Mouse (Mus musculus) neural tube, embryonic 14.5 days (tissue): ENCODE results near the gene Ddx42. TPM values are rescaled to one million over a fixed set of nuclear protein-coding genes. Genes with fewer than 3 reads are reported as not detected.

Experiments used
- ATAC-seq: fragments of 200-750 bp; cut with Nextera tagmentation; 2 replicates; pipeline ENCODE4 v1.8.0; 2017; ENCODE audit warnings: low read depth, mild to moderate bottlenecking, moderate TSS enrichment, moderate library complexity
- H3K27ac ChIP-seq: fragments of 300-500 bp; sonication (generic); 2 replicates; pipeline ENCODE4 v1.5.1; 2014; ENCODE audit warnings: low read depth, mild to moderate bottlenecking, control low read depth, low read length, moderate library complexity, mixed read lengths
- H3K27me3 ChIP-seq: fragments of 300-500 bp; sonication (generic); 2 replicates; pipeline ENCODE4 v1.6.1; 2014; ENCODE audit warnings: low read length; ENCODE audit not compliant: control insufficient read depth, insufficient read depth
- H3K36me3 ChIP-seq: fragments of 300-500 bp; sonication (generic); 2 replicates; pipeline ENCODE4 v1.6.1; 2014; ENCODE audit warnings: low read length, mixed read lengths; ENCODE audit not compliant: control insufficient read depth, insufficient read depth
- H3K4me1 ChIP-seq: fragments of 300-500 bp; sonication (generic); 2 replicates; pipeline ENCODE4 v1.6.1; 2014; ENCODE audit warnings: low read length; ENCODE audit not compliant: control insufficient read depth, insufficient read depth
- H3K4me2 ChIP-seq: fragments of 300-500 bp; sonication (generic); 2 replicates; pipeline ENCODE4 v1.6.1; 2014; ENCODE audit warnings: mild to moderate bottlenecking, low read depth, low read length, control low read depth
- H3K4me3 ChIP-seq: fragments of 300-500 bp; sonication (generic); 2 replicates; pipeline ENCODE4 v1.5.1; 2014; ENCODE audit warnings: low read depth, low read length, control low read depth, mixed read lengths
- H3K9ac ChIP-seq: fragments of 300-500 bp; sonication (generic); replicated peaks from 2 replicates; pipeline ENCODE4 v1.6.1; 2014; ENCODE audit warnings: low read depth, mild to moderate bottlenecking, control low read depth, low read length, mixed read lengths
- H3K9me3 ChIP-seq: fragments of 300-500 bp; sonication (generic); 2 replicates; pipeline ENCODE4 v1.6.1; 2016; ENCODE audit warnings: low read length; ENCODE audit not compliant: control insufficient read depth
- WGBS: fragments of 180-500 bp; shearing (Covaris S2); extraction: QIAGEN DNeasy Blood & Tissue Kit; methylation state at CpG from one replicate; pipeline ENCODE4 v1.1.7; 2014; 5-methylcytosine and 5-hydroxymethylcytosine counted together
- polyA plus RNA-seq: library from polyadenylated mRNA; unstranded; fragments of >200 nt; fragmentation: Nextera tagmentation; extraction: Ambion mirVana; gene quantifications from 2 replicates; pipeline ENCODE4 v1.2.1, GENCODE M21; 2014

The Ddx42 gene
- polyA plus RNA-seq, 1 experiment from 2014 or later, result 73.2 TPM

GRCm38 (mm10) chr11:106256775-106257174 lies 40.0 kb downstream of the Ddx42 start:
- no peak for ATAC-seq
- no peak overlapping the region for H3K27ac ChIP-seq
- H3K27me3 ChIP-seq, result no peaks in the 10 kb centered on the region
- H3K9ac ChIP-seq, result peak overlapping the region; percentile 67; the same call in 1 of the 2 replicates
- peak overlapping the region; percentile 89 for H3K4me2 ChIP-seq
- peaks cover 15% of the 10 kb centered on the region for H3K4me1 ChIP-seq
- H3K4me3 ChIP-seq, result peak overlapping the region; percentile 68
- no peaks in the 10 kb centered on the region for H3K9me3 ChIP-seq
- WGBS, result 78% methylated on average over 5 of the region's 5 CpGs
- H3K36me3 ChIP-seq, result peaks cover 19% of the 10 kb centered on the region

- Histone ChIP-seq H3K27me3 (no peaks in the 10 kb centered on the region), H3K4me2 (no peak overlapping the region), H3K27ac (no peak overlapping the region), H3K36me3 (peaks cover 45% of the 10 kb centered on the region), H3K4me3 (no peak overlapping the region), H3K4me1 (peaks cover 8% of the 10 kb centered on the region; the same call in 1 of the 2 replicates), H3K9me3 (no peaks in the 10 kb centered on the region), H3K9ac (no peak overlapping the region)
- 88% methylated on average over 14 of the region's 14 CpGs for WGBS
- no peak for ATAC-seq
Observed at GRCm38 (mm10) chr11:106260826-106261450, 44.2 kb downstream of the Ddx42 start.

- H3K27me3 ChIP-seq, result no peaks in the 10 kb centered on the region
- no peak overlapping the region for H3K4me2 ChIP-seq
- H3K36me3 ChIP-seq, result peaks cover 45% of the 10 kb centered on the region
- peaks cover 20% of the 10 kb centered on the region for H3K4me1 ChIP-seq
- no peak overlapping the region for H3K27ac ChIP-seq
- no peak overlapping the region for H3K4me3 ChIP-seq
- H3K9me3 ChIP-seq, result no peaks in the 10 kb centered on the region
- 93% methylated on average over 9 of the region's 9 CpGs for WGBS
- no peak overlapping the region for H3K9ac ChIP-seq
- no peak for ATAC-seq
Observed at GRCm38 (mm10) chr11:106263963-106264362, 47.2 kb downstream of the Ddx42 start.

GRCm38 (mm10) chr11:106264988-106265387 lies 48.3 kb downstream of the Ddx42 start:
- Histone ChIP-seq H3K4me2 (no peak overlapping the region), H3K27ac (no peak overlapping the region), H3K4me1 (peaks cover 24% of the 10 kb centered on the region), H3K4me3 (no peak overlapping the region), H3K9ac (no peak overlapping the region), H3K36me3 (peaks cover 45% of the 10 kb centered on the region), H3K9me3 (no peaks in the 10 kb centered on the region), H3K27me3 (no peaks in the 10 kb centered on the region)
- 94% methylated on average over 15 of the region's 15 CpGs for WGBS
- no peak for ATAC-seq

DNA sequence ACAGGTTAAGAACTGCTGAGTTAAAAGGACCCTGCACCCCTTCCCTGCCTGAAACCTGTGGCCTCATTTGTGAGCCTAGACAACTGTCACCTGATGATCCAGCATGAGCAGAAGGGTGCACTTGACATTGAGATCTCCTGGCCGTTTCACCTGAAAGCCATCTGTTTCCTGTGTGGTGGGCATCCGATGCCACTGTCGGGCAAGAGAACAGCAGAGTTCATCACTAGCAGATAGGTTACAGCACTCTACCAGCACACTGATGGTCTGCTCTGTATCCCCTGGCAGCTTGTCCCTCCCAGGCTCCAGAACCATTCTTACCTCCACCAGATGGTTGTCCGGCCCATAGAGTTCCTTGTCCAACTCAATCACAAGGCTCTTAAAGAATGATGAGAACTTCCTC lies 48.8 kb downstream of the Ddx42 start:
- no peak overlapping the region for H3K4me3 ChIP-seq
- no peak overlapping the region for H3K9ac ChIP-seq
- no peak overlapping the region for H3K4me2 ChIP-seq
- peaks cover 45% of the 10 kb centered on the region for H3K36me3 ChIP-seq
- no peak overlapping the region for H3K27ac ChIP-seq
- peaks cover 24% of the 10 kb centered on the region for H3K4me1 ChIP-seq
- no peaks in the 10 kb centered on the region for H3K9me3 ChIP-seq
- WGBS, result 93% methylated on average over 4 of the region's 4 CpGs
- H3K27me3 ChIP-seq, result no peaks in the 10 kb centered on the region
- no peak for ATAC-seq

GRCm38 (mm10) chr11:106266431-106266830 lies 49.7 kb downstream of the Ddx42 start:
- no peak for ATAC-seq
- H3K4me3 ChIP-seq, result no peak overlapping the region
- no peaks in the 10 kb centered on the region for H3K9me3 ChIP-seq
- WGBS, result 91% methylated on average over 10 of the region's 10 CpGs
- no peak overlapping the region for H3K4me2 ChIP-seq
- no peak overlapping the region for H3K9ac ChIP-seq
- H3K4me1 ChIP-seq, result peaks cover 28% of the 10 kb centered on the region
- H3K27me3 ChIP-seq, result no peaks in the 10 kb centered on the region
- H3K36me3 ChIP-seq, result peaks cover 43% of the 10 kb centered on the region
- H3K27ac ChIP-seq, result no peak overlapping the region

DNA sequence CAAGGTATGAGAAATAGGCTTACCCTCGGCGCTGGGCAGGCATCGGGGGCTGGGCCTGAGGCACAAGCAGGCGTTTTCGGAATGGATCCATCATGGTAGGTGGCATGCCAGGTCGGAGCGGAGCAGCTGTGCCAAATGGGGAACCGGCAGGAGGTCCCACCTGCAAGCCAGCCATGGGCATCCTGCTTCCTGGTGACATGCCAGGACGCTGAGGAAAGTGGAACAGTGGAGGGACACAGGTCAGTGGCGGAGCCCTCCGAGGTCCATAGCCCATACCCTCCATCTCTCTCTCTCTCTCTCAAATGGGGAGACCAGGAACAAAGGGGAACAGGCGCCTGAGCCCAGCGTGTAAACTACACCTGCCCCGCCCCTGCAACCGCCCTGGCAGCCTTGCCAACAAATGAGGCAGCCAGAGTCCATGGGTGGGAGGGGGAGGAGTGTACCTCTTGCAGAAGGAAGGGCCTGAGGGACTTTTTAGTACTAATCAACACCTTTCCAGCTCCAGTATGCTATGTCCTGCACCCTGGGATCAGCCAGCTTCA lies 50.7 kb downstream of the Ddx42 start:
- H3K4me3 ChIP-seq, result no peak overlapping the region
- no peak for ATAC-seq
- H3K9ac ChIP-seq, result no peak overlapping the region
- no peaks in the 10 kb centered on the region for H3K9me3 ChIP-seq
- H3K27me3 ChIP-seq, result no peaks in the 10 kb centered on the region
- peaks cover 32% of the 10 kb centered on the region for H3K4me1 ChIP-seq
- H3K27ac ChIP-seq, result peak overlapping the region; percentile 85
- WGBS, result 42% methylated on average over 15 of the region's 15 CpGs
- peaks cover 34% of the 10 kb centered on the region for H3K36me3 ChIP-seq
- H3K4me2 ChIP-seq, result 0 out of 2 replicates have a peak overlapping the region, but pooled peaks have one; percentile 3

- Histone ChIP-seq H3K27me3 (no peaks in the 10 kb centered on the region), H3K4me3 (no peak overlapping the region), H3K9ac (no peak overlapping the region; the same call in 1 of the 2 replicates), H3K36me3 (peaks cover 29% of the 10 kb centered on the region), H3K9me3 (no peaks in the 10 kb centered on the region), H3K4me2 (peak overlapping the region; percentile 32), H3K4me1 (peaks cover 32% of the 10 kb centered on the region), H3K27ac (peak overlapping the region; percentile 85)
- no peak for ATAC-seq
- WGBS, result 41% methylated on average over 5 of the region's 5 CpGs
Observed at GRCm38 (mm10) chr11:106267871-106268270, 51.1 kb downstream of the Ddx42 start.

DNA sequence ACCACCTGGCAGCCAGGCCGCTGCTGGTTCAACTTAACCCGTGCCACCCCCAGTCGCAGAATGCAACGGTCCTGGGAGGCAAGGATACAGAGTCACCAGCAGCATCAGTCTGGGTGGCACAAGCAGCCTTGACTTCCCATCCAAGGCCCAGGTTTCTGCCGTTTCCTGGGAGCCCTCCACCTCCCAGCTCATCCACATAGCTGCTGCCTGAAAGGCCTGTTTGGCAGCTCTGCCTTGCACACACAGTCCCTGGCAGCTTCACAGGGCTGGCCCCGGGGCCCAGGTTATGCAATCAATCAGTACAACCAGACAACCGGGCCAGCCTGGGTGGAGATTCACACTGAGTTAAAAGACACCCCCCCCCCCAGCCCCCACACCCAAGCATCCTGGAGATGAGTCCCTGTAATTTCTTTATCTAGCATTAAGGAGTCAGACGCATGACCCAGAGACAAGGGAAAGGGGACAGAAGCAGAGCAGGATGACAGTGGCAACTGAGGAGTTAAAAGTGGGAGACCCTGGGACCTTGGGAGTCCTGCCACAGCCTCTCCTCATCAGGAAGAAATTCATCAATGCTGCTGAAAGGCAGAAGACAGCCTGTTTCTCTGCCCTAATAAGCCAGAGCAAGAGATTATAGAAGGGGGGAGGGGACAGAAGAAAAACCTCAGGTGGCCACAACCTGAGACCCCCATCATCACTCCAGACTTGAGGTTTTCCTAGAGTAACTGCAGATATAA lies 51.8 kb downstream of the Ddx42 start:
- H3K27ac ChIP-seq, result peak overlapping the region; percentile 85
- ATAC-seq, result no peak; the same call in 1 of the 2 replicates
- H3K4me2 ChIP-seq, result peak overlapping the region; percentile 32
- H3K27me3 ChIP-seq, result no peaks in the 10 kb centered on the region
- H3K4me3 ChIP-seq, result no peak overlapping the region
- H3K9ac ChIP-seq, result peak overlapping the region; percentile 37
- WGBS, result 27% methylated on average over 8 of the region's 8 CpGs
- H3K36me3 ChIP-seq, result peaks cover 23% of the 10 kb centered on the region
- peaks cover 32% of the 10 kb centered on the region for H3K4me1 ChIP-seq
- no peaks in the 10 kb centered on the region for H3K9me3 ChIP-seq
